ENCODE assay signal across 22 mouse cellular contexts in genomic region chr10:94346596-94346995, GRCm38 (mm10). TPM values are rescaled to one million over a fixed set of nuclear protein-coding genes. Genes with fewer than 3 reads are reported as not detected.
"Had no signal": no experiment of that assay in that cellular context is flagged by ENCODE, and none has a peak within 500 bp of the region (broad histone marks: within the 10 kb centered on the region; RNA-seq: fewer than 3 reads in every experiment).

No protein-coding gene starts in this region.

- H3K4me3 ChIP-seq: neural tube, embryonic 15.5 days; stomach, embryonic 15.5 days had no signal

- DNase-seq: retina, postnatal 1 day; right cerebral cortex, adult 18-20 months; right cerebral cortex, postnatal 14 days; right cerebral cortex, postnatal 25 days; right cerebral cortex, postnatal 4 days; spleen, adult 18-20 months; thymus, adult 18-20 months; thymus, adult 2 months; thymus, postnatal 14 days; thymus, postnatal 25 days; thymus, postnatal 36 days; thymus, postnatal 4 days had no signal

- H3K4me1 ChIP-seq: stomach, embryonic 15.5 days had no signal

- H3K27me3 ChIP-seq: neural tube, embryonic 15.5 days; stomach, embryonic 15.5 days had no signal

- H3K9me3 ChIP-seq: neural tube, embryonic 15.5 days; stomach, embryonic 15.5 days had no signal

- H3K4me2 ChIP-seq: neural tube, embryonic 15.5 days; stomach, embryonic 15.5 days had no signal

- H3K27ac ChIP-seq: neural tube, embryonic 15.5 days; stomach, embryonic 15.5 days; stomach, postnatal 0 days had no signal

- H3K9ac ChIP-seq: neural tube, embryonic 15.5 days; stomach, embryonic 15.5 days had no signal

- H3K36me3 ChIP-seq: neural tube, embryonic 15.5 days; stomach, embryonic 15.5 days had no signal

RNA-seq across cellular contexts. Expression of gene Gm4792, which starts 48.1 kb away (rescaled TPM):
- total RNA-seq: neutrophil, adult 5-6 weeks had no signal
- polyA plus RNA-seq: small intestine, adult 2 months; spleen, adult 2 months; stomach, embryonic 14.5 days; stomach, embryonic 15.5 days; stomach, embryonic 16.5 days; testis, adult 2 months; thymus, adult 2 months; thymus, postnatal 0 days had no signal
